Comparison of ENCODE assay signal across 12 mouse cellular contexts in genomic region chr12:108270240-108270919, GRCm38 (mm10). TPM values are rescaled to one million over a fixed set of nuclear protein-coding genes. Genes with fewer than 3 reads are reported as not detected.
A peak's percentile ranks its signal among the peaks of the same experiment; 100 is the strongest.
DNase-seq lines count a peak whose midpoint lies in the region; ATAC-seq and TF ChIP-seq lines count a peak whose summit lies in the region.
"Had no signal": no experiment of that assay in that cellular context is flagged by ENCODE, and none has a peak within 500 bp of the region (broad histone marks: within the 10 kb centered on the region; RNA-seq: fewer than 3 reads in every experiment).

No protein-coding gene starts in this region.

- H3K36me3 ChIP-seq in neural tube, embryonic 12.5 days = no peaks in the 10 kb centered on the region
- no peaks in the 10 kb centered on the region for H3K36me3 ChIP-seq in liver, embryonic 12.5 days
- no peaks in the 10 kb centered on the region for H3K36me3 ChIP-seq in stomach, postnatal 0 days (ENCODE audit: control insufficient read depth, insufficient read depth, low read length)

- 67% methylated on average over 13 of the region's 13 CpGs for whole genome bisulfite sequencing in neural tube, embryonic 12.5 days
- 49% methylated on average over 13 of the region's 13 CpGs for WGBS in liver, embryonic 12.5 days (ENCODE audit: insufficient replicate concordance)
- WGBS in stomach, postnatal 0 days = 55% methylated on average over 13 of the region's 13 CpGs

- no peak for ATAC-seq in neural tube, embryonic 12.5 days (ENCODE audit: low FRiP score, low read depth)
- no peak for ATAC-seq in liver, embryonic 12.5 days
- ATAC-seq in stomach, postnatal 0 days (ENCODE audit: low FRiP score, low TSS enrichment) = no peak

- peaks cover 88% of the 10 kb centered on the region for H3K4me1 ChIP-seq in neural tube, embryonic 12.5 days
- peaks cover 96% of the 10 kb centered on the region for H3K4me1 ChIP-seq in liver, embryonic 12.5 days
- H3K4me1 ChIP-seq in stomach, postnatal 0 days (replicated peaks; ENCODE audit: control insufficient read depth, insufficient read depth) = peaks cover 8% of the 10 kb centered on the region

- H3K4me2 ChIP-seq in neural tube, embryonic 12.5 days (replicated peaks) = peak overlapping the region; percentile 98
- H3K4me2 ChIP-seq in liver, embryonic 12.5 days = peak overlapping the region; percentile 96
- H3K4me2 ChIP-seq in stomach, postnatal 0 days (replicated peaks; ENCODE audit: low read depth) = peak overlapping the region; percentile 36
- H3K4me2 ChIP-seq: embryonic facial prominence, embryonic 12.5 days had no signal

- DNase-seq in adrenal gland, adult 2 months = peak; percentile 70
- DNase-seq in adrenal gland, adult 8-10 months = no peak
- DNase-seq in neural tube, embryonic 10.5 days (ENCODE audit: extremely low spot score, low spot score) = no peak
- DNase-seq in stomach, postnatal 0 days (ENCODE audit: low spot score) = peak; percentile 65
- no peak for DNase-seq in layer of hippocampus, postnatal 10 days (ENCODE audit: low spot score in 2 of 2)
- DNase-seq in layer of hippocampus, postnatal 36 days = no peak
- DNase-seq: lung, adult 18-20 months; thymus, adult 18-20 months had no signal

- TF ChIP-seq EP300 in stomach, postnatal 0 days (optimal IDR thresholded peaks at IDR 0.05) = no peak

- H3K9me3 ChIP-seq in neural tube, embryonic 12.5 days = no peaks in the 10 kb centered on the region
- H3K9me3 ChIP-seq in liver, embryonic 12.5 days (replicated peaks) = no peaks in the 10 kb centered on the region
- no peaks in the 10 kb centered on the region for H3K9me3 ChIP-seq in stomach, postnatal 0 days (ENCODE audit: control insufficient read depth, low read length)
- H3K9me3 ChIP-seq: embryonic facial prominence, embryonic 12.5 days had no signal

- H3K4me3 ChIP-seq in neural tube, embryonic 12.5 days = no peak overlapping the region
- H3K4me3 ChIP-seq in liver, embryonic 12.5 days = no peak overlapping the region
- H3K4me3 ChIP-seq in stomach, postnatal 0 days (ENCODE audit: low read depth, low read length) = no peak overlapping the region
- H3K4me3 ChIP-seq: embryonic facial prominence, embryonic 12.5 days had no signal

- H3K27ac ChIP-seq in neural tube, embryonic 12.5 days = no peak overlapping the region
- 0 out of 2 replicates have a peak overlapping the region, but pooled peaks have one; percentile 14 for H3K27ac ChIP-seq in liver, embryonic 12.5 days
- H3K27ac ChIP-seq in stomach, postnatal 0 days (replicated peaks) = no peak overlapping the region
- H3K27ac ChIP-seq: embryonic facial prominence, embryonic 12.5 days had no signal

- H3K9ac ChIP-seq in neural tube, embryonic 12.5 days = peak overlapping the region; percentile 29; the same call in 1 of the 2 replicates
- no peak overlapping the region for H3K9ac ChIP-seq in liver, embryonic 12.5 days
- no peak overlapping the region for H3K9ac ChIP-seq in stomach, postnatal 0 days (ENCODE audit: low read length)
- H3K9ac ChIP-seq: embryonic facial prominence, embryonic 12.5 days had no signal

- no peaks in the 10 kb centered on the region for H3K27me3 ChIP-seq in neural tube, embryonic 12.5 days (replicated peaks)
- peaks cover 35% of the 10 kb centered on the region for H3K27me3 ChIP-seq in liver, embryonic 12.5 days (replicated peaks)
- no peaks in the 10 kb centered on the region for H3K27me3 ChIP-seq in stomach, postnatal 0 days (ENCODE audit: control insufficient read depth, insufficient read depth, low read length)
- H3K27me3 ChIP-seq: embryonic facial prominence, embryonic 12.5 days had no signal

- TF ChIP-seq CTCF in stomach, postnatal 0 days (IDR thresholded peaks at IDR 0.05; ENCODE audit: low read depth) = no peak

RNA-seq across cellular contexts. Expression of gene Ccdc85c, which starts 4.8 kb away (rescaled TPM):
- total RNA-seq in adrenal gland, adult 2 months (2021) = 10 to 100 TPM; 19.0 to 26.9 TPM
- polyA plus RNA-seq in adrenal gland, adult 2 months (2012; rRNA removed) = 35.3 and 38.0 TPM in 2 replicates
- 10 to 100 TPM; 24.6 to 36.3 (median 29.0) TPM for total RNA-seq in adrenal gland, adult 8-10 months (2022)
- 14.5 and 20.4 TPM in 2 replicates for polyA plus RNA-seq in neural tube, embryonic 12.5 days (2016; fragmentation: Nextera tagmentation; extraction: Ambion mirVana)
- polyA plus RNA-seq in liver, embryonic 12.5 days (2016; fragmentation: Nextera tagmentation; extraction: Ambion mirVana) = 3.3 and 3.4 TPM in 2 replicates
- 6.7 and 7.0 TPM in 2 replicates for polyA plus RNA-seq in stomach, postnatal 0 days (2015; fragmentation: Nextera tagmentation; extraction: Ambion mirVana)
- total RNA-seq in layer of hippocampus, postnatal 10 days (2021) = 10 to 100 TPM; 58.6 to 62.9 TPM
- 10 to 100 TPM; 68.1 to 70.0 TPM for total RNA-seq in layer of hippocampus, postnatal 36 days (2021)

RNA-seq across cellular contexts. Expression of gene Hhipl1, which starts 35.7 kb away (rescaled TPM):
- under 1 TPM; 0.69 to 0.76 TPM for total RNA-seq in adrenal gland, adult 2 months (2021)
- polyA plus RNA-seq in adrenal gland, adult 2 months (2012; rRNA removed) = 0.85 and 1.4 TPM in 2 replicates
- total RNA-seq in adrenal gland, adult 8-10 months (2022) = 1 to 10 TPM in 3 of 4 experiments, under 1 TPM in 1; 0.81 to 1.9 (median 1.5) TPM
- polyA plus RNA-seq in neural tube, embryonic 12.5 days (2016; fragmentation: Nextera tagmentation; extraction: Ambion mirVana) = 2.1 and 2.3 TPM in 2 replicates
- 0.07 and 0.17 TPM in 2 replicates for polyA plus RNA-seq in liver, embryonic 12.5 days (2016; fragmentation: Nextera tagmentation; extraction: Ambion mirVana)
- 0.23 and 0.24 TPM in 2 replicates for polyA plus RNA-seq in stomach, postnatal 0 days (2015; fragmentation: Nextera tagmentation; extraction: Ambion mirVana)
- 1 to 10 TPM; 6.3 to 7.4 TPM for total RNA-seq in layer of hippocampus, postnatal 10 days (2021)
- total RNA-seq in layer of hippocampus, postnatal 36 days (2021) = 1 to 10 TPM; 4.5 to 5.7 TPM
- total RNA-seq: neutrophil, adult 5-6 weeks had no signal

Comparison
In these comparisons a context has a peak if more than half of its experiments do, and no peak if none do; other contexts are left out.
1. DNase-seq: peak in adrenal gland, adult 2 months (single experiment) and stomach, postnatal 0 days (single experiment); none in adrenal gland, adult 8-10 months (single experiment), neural tube, embryonic 10.5 days (single experiment), layer of hippocampus, postnatal 10 days (0 of 2) and layer of hippocampus, postnatal 36 days (0 of 2).
2. H3K4me2 ChIP-seq: peak in every context shown above with its lines; median percentile 98 in neural tube, embryonic 12.5 days; 96 in liver, embryonic 12.5 days; 36 in stomach, postnatal 0 days.